Mouse (Mus musculus) embryonic facial prominence, embryonic 14.5 days (tissue): Measurements from ENCODE around the gene Zscan12. TPM values are rescaled to one million over a fixed set of nuclear protein-coding genes. Genes with fewer than 3 reads are reported as not detected.

Experiments
- ATAC-seq: fragments of 200-750 bp; cut with Nextera tagmentation; 2 replicates; pipeline ENCODE4 v1.8.0; 2017; ENCODE audit warnings: low read depth, moderate number of reproducible peaks, moderate TSS enrichment
- DNase-seq: peaks from one replicate; pipeline ENCODE4 v3.0.0-alpha.2; 2015; ENCODE audit warnings: low spot score
- H3K27ac ChIP-seq: fragments of 300-500 bp; sonication (generic); replicated peaks from 2 replicates; pipeline ENCODE4 v1.5.1; 2014; ENCODE audit warnings: low read depth, mild to moderate bottlenecking, low read length, moderate library complexity
- H3K27me3 ChIP-seq: fragments of 300-500 bp; sonication (generic); replicated peaks from 2 replicates; pipeline ENCODE4 v1.6.1; 2014; ENCODE audit warnings: low read length; ENCODE audit not compliant: control insufficient read depth, insufficient read depth
- H3K36me3 ChIP-seq: fragments of 300-500 bp; sonication (generic); 2 replicates; pipeline ENCODE4 v1.6.1; 2014; ENCODE audit warnings: low read length, mixed read lengths; ENCODE audit not compliant: control insufficient read depth, insufficient read depth
- H3K4me1 ChIP-seq: fragments of 300-500 bp; sonication (generic); 2 replicates; pipeline ENCODE4 v1.6.1; 2014; ENCODE audit warnings: antibody characterized with exemption, low read length; ENCODE audit not compliant: control insufficient read depth, insufficient read depth
- H3K4me2 ChIP-seq: fragments of 300-500 bp; sonication (generic); 2 replicates; pipeline ENCODE4 v1.6.1; 2014; ENCODE audit warnings: low read depth, mild to moderate bottlenecking, low read length, moderate library complexity, mixed read lengths
- H3K4me3 ChIP-seq: fragments of 300-500 bp; sonication (generic); 2 replicates; pipeline ENCODE4 v1.5.1; 2014; ENCODE audit warnings: low read depth, mild to moderate bottlenecking, low read length
- H3K9ac ChIP-seq: fragments of 300-500 bp; sonication (generic); 2 replicates; pipeline ENCODE4 v1.6.1; 2014; ENCODE audit warnings: low read depth, mild to moderate bottlenecking, low read length, moderate library complexity, mixed read lengths
- H3K9me3 ChIP-seq: fragments of 300-500 bp; sonication (generic); 2 replicates; pipeline ENCODE4 v1.6.1; 2016; ENCODE audit warnings: low read length; ENCODE audit not compliant: control insufficient read depth
- WGBS: fragments of 180-500 bp; shearing (Covaris S2); extraction: QIAGEN DNeasy Blood & Tissue Kit; methylation state at CpG from one replicate; pipeline ENCODE4 v1.1.7; 2014; 5-methylcytosine and 5-hydroxymethylcytosine counted together
- polyA plus RNA-seq: library from polyadenylated mRNA; unstranded; fragments of >200 nt; fragmentation: Nextera tagmentation; extraction: Ambion mirVana; gene quantifications from 2 replicates; pipeline ENCODE4 v1.2.1, GENCODE M21; 2014

Gene Zscan12
- polyA plus RNA-seq = 11.1 and 12.7 TPM in 2 replicates

GRCm38 (mm10) chr13:21362621-21363248 is at the start of gene Zscan12:
Gene Zscan12 (plus strand): TSS chr13:21362820.
- DNase-seq (peak; percentile 99), ATAC-seq (peak; percentile 100)
- H3K27ac ChIP-seq = peak within 1 kb of the TSS; percentile 82
- no peaks in the 10 kb centered on the region for H3K27me3 ChIP-seq
- H3K9me3 ChIP-seq = no peaks in the 10 kb centered on the region
- peaks cover 19% of the 10 kb centered on the region for H3K4me1 ChIP-seq
- H3K9ac ChIP-seq = peak within 1 kb of the TSS; percentile 77
- peak within 1 kb of the TSS; percentile 67 for H3K4me2 ChIP-seq
- H3K4me3 ChIP-seq = peak within 1 kb of the TSS; percentile 67
- peaks cover 11% of the 10 kb centered on the region; the same call in 1 of the 2 replicates for H3K36me3 ChIP-seq
- under 1% methylated on average over 27 of the region's 29 CpGs for WGBS

DNA sequence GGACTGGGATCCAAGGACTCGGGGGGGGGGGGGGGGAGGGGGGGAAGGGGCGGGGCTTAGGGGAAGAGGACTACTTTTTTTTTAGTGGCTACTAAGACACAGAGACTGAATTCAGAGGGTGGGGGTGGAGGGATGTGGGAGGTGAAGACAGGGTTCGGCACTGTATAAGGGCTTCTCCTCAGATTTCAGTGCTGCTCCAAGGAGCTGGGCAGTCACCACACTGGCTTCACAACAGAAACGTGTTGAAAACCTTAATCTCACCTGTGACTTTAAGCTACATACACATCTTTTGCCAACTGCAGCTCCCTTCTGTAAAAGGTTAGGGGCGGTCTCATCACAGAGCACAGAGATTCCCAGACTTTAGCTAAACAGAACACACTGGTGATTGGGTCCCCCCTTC is 49.8 kb upstream of the Zscan12 start:
- Histone ChIP-seq H3K27me3 (no peaks in the 10 kb centered on the region), H3K9ac (no peak overlapping the region), H3K4me1 (no peaks in the 10 kb centered on the region), H3K4me3 (no peak overlapping the region), H3K9me3 (no peaks in the 10 kb centered on the region), H3K4me2 (no peak overlapping the region), H3K27ac (no peak overlapping the region), H3K36me3 (no peaks in the 10 kb centered on the region)
- WGBS = 37% methylated on average over 3 of the region's 5 CpGs
- no peak for DNase-seq
- no peak for ATAC-seq

DNA sequence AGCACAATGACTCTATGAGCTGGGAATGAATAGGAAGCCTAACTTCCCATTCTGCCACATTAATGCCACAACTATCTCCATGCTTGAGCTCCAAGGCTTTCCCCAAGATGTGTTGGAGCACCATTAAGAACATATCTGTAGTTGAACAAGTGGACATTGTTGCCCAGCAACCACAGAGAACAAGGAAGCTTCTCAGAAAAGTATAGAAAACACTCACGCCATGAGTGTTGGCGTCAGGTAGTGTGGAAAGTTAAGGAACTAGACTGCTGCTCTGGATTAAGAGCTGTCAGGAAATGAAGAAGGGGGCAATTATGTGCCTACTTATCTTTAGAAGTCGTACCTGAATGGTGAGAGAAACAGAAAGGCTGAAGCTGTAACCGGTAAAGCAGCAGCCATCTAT is 48.7 kb upstream of the Zscan12 start:
- WGBS = 81% methylated on average over 4 of the region's 4 CpGs

DNA sequence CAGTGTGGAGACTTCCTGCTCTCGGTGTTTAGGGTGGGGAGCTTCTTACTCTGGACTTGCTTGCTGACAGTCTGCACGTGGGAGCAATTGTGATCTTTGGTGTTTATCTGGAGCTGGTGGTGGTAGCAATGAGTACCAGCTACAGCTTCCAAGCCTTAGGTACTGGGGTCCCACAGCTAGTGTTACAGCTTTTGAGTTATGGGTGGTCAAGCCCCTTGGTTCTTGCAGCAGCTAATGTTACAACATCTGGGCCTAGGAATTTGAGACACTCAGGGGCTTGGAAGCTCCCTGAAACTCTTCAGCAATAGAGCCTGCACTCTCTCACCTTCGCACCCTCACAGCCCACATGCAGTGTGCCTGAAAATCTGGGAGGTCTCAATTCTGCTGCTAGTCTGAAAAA is 42.4 kb upstream of the Zscan12 start:
- Histone ChIP-seq H3K36me3 (no peaks in the 10 kb centered on the region), H3K27ac (no peak overlapping the region), H3K4me1 (no peaks in the 10 kb centered on the region; the same call in 1 of the 2 replicates), H3K4me3 (no peak overlapping the region), H3K27me3 (peaks cover 8% of the 10 kb centered on the region; the same call in 1 of the 2 replicates), H3K4me2 (no peak overlapping the region), H3K9ac (no peak overlapping the region), H3K9me3 (no peaks in the 10 kb centered on the region)
- WGBS = 70% methylated on average over 3 of the region's 3 CpGs
- ATAC-seq (no peak), DNase-seq (no peak)

More for the DNA sequence above, 48.7 kb upstream of the Zscan12 start:
- no peak overlapping the region for H3K4me3 ChIP-seq
- H3K9ac ChIP-seq = no peak overlapping the region
- ATAC-seq (no peak), DNase-seq (no peak)
- H3K9me3 ChIP-seq = no peaks in the 10 kb centered on the region
- H3K27ac ChIP-seq = no peak overlapping the region
- no peaks in the 10 kb centered on the region for H3K27me3 ChIP-seq
- H3K4me1 ChIP-seq = no peaks in the 10 kb centered on the region
- H3K36me3 ChIP-seq = no peaks in the 10 kb centered on the region
- no peak overlapping the region for H3K4me2 ChIP-seq

- Histone ChIP-seq H3K4me3 (peak overlapping the region; percentile 33), H3K27me3 (peaks cover 8% of the 10 kb centered on the region; the same call in 1 of the 2 replicates), H3K9me3 (no peaks in the 10 kb centered on the region), H3K9ac (peak overlapping the region; percentile 45), H3K27ac (no peak overlapping the region), H3K4me1 (no peaks in the 10 kb centered on the region; the same call in 1 of the 2 replicates), H3K36me3 (no peaks in the 10 kb centered on the region), H3K4me2 (peak overlapping the region; percentile 52)
- DNase-seq (no peak), ATAC-seq (no peak)
- WGBS = 2% methylated on average over 18 of the region's 18 CpGs
Measured at GRCm38 (mm10) chr13:21321890-21322494, 40.6 kb upstream of the Zscan12 start.

- Histone ChIP-seq H3K36me3 (no peaks in the 10 kb centered on the region), H3K9ac (peak overlapping the region; percentile 45; the same call in 1 of the 2 replicates), H3K4me3 (peak overlapping the region; percentile 33), H3K9me3 (no peaks in the 10 kb centered on the region), H3K27me3 (peaks cover 8% of the 10 kb centered on the region; the same call in 1 of the 2 replicates), H3K4me1 (no peaks in the 10 kb centered on the region; the same call in 1 of the 2 replicates), H3K27ac (no peak overlapping the region), H3K4me2 (peak overlapping the region; percentile 52)
- ATAC-seq (no peak), DNase-seq (peak; percentile 64)
- WGBS = 13% methylated on average over 18 of the region's 18 CpGs
Measured at GRCm38 (mm10) chr13:21322509-21323375, 39.9 kb upstream of the Zscan12 start.

DNA sequence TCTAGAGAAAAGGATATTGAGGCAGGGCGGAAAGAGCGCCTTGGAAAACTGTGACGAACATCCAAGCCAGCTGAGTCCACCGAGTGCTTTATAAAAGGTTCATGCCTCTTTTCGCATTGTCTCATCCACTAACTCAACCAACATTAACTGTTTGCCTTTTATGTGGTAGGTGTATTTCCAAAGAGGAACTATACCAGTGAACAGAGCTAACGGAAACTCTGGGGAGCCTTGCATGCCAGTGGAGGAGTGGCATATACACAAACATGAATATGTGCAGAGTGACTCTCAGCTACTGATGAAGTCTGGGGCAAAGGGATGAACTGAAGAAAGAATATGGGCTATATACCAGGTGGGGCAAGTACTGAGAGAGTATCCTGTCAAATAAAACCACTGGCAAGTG is 39.2 kb upstream of the Zscan12 start:
- DNase-seq = no peak
- peak overlapping the region; percentile 52 for H3K4me2 ChIP-seq
- no peak overlapping the region for H3K9ac ChIP-seq
- WGBS = 69% methylated on average over 6 of the region's 6 CpGs
- ATAC-seq = no peak
- H3K27me3 ChIP-seq = peaks cover 8% of the 10 kb centered on the region; the same call in 1 of the 2 replicates
- no peaks in the 10 kb centered on the region for H3K36me3 ChIP-seq
- H3K4me1 ChIP-seq = no peaks in the 10 kb centered on the region; the same call in 1 of the 2 replicates
- no peaks in the 10 kb centered on the region for H3K9me3 ChIP-seq
- no peak overlapping the region for H3K27ac ChIP-seq
- 0 out of 2 replicates have a peak overlapping the region, but pooled peaks have one; percentile 33 for H3K4me3 ChIP-seq

- ATAC-seq = no peak; the same call in 1 of the 2 replicates
Measured at GRCm38 (mm10) chr13:21326191-21326590, 36.4 kb upstream of the Zscan12 start.

More at GRCm38 (mm10) chr13:21326191-21326590, 36.4 kb upstream of the Zscan12 start:
- 6% methylated on average over 4 of the region's 4 CpGs for WGBS
- H3K4me2 ChIP-seq = peak overlapping the region; percentile 61
- no peaks in the 10 kb centered on the region for H3K9me3 ChIP-seq
- H3K4me3 ChIP-seq = peak overlapping the region; percentile 44
- peak; percentile 34 for DNase-seq
- no peak overlapping the region for H3K27ac ChIP-seq
- no peaks in the 10 kb centered on the region for H3K36me3 ChIP-seq
- no peaks in the 10 kb centered on the region; the same call in 1 of the 2 replicates for H3K4me1 ChIP-seq
- no peak overlapping the region for H3K9ac ChIP-seq
- peaks cover 8% of the 10 kb centered on the region; the same call in 1 of the 2 replicates for H3K27me3 ChIP-seq
